Mouse (Mus musculus) olfactory bulb, adult 2 months (tissue): ENCODE results near the gene Tspyl4. TPM values are rescaled to one million over a fixed set of nuclear protein-coding genes. Genes with fewer than 3 reads are reported as not detected.
A peak's percentile ranks its signal among the peaks of the same experiment; 100 is the strongest.

Source experiments
- H3K27ac ChIP-seq: fragments of 200-500 bp; 2 replicates; pipeline ENCODE4 v1.5.1; 2012; ENCODE audit warnings: low read depth, low read length; ENCODE audit not compliant: insufficient read depth
- H3K4me1 ChIP-seq: fragments of 200-500 bp; 2 replicates; pipeline ENCODE4 v1.6.1; 2012; ENCODE audit warnings: low read length; ENCODE audit not compliant: control insufficient read depth, insufficient read depth
- H3K4me3 ChIP-seq: fragments of 200-500 bp; 2 replicates; pipeline ENCODE4 v1.5.1; 2012; ENCODE audit warnings: mild to moderate bottlenecking, low read depth, low read length, moderate library complexity; ENCODE audit not compliant: insufficient read depth
- CTCF ChIP-seq: fragments of 200-500 bp; IDR thresholded peaks from 2 replicates; pipeline ENCODE4 v1.5.1; 2012; ENCODE audit warnings: low read depth, mild to moderate bottlenecking, low read length, moderate library complexity; ENCODE audit not compliant: insufficient read depth
- POLR2A ChIP-seq: fragments of 200-500 bp; IDR thresholded peaks from 2 replicates; pipeline ENCODE4 v1.6.1; 2012; ENCODE audit warnings: mild to moderate bottlenecking, low read depth, low read length, moderate library complexity; ENCODE audit not compliant: insufficient read depth
- WGBS: fragments of 180-500 bp; shearing (Covaris S2); methylation state at CpG from one replicate; pipeline ENCODE4 v1.1.7; 2018; 5-methylcytosine and 5-hydroxymethylcytosine counted together
- polyA plus RNA-seq: library from polyadenylated mRNA; stranded (reverse); fragments of >200 nt; gene quantifications from 2 replicates; pipeline ENCODE4 v1.2.4, GENCODE M21; 2012; ENCODE audit warnings: low replicate concordance; ENCODE audit not compliant: missing spikeins, insufficient read depth, insufficient read length

Tspyl4 gene
- polyA plus RNA-seq, 1 experiment, result not detected

GRCm38 (mm10) chr10:34312536-34312935 lies 15.3 kb downstream of the Tspyl4 start:
- 64% methylated on average over 3 of the region's 3 CpGs for WGBS
- H3K27ac ChIP-seq, result no peak overlapping the region
- TF ChIP-seq CTCF, result no peak
- TF ChIP-seq POLR2A, result no peak
- no peak overlapping the region for H3K4me3 ChIP-seq
- peaks cover 4% of the 10 kb centered on the region; the same call in 1 of the 2 replicates for H3K4me1 ChIP-seq

- TF ChIP-seq POLR2A, result no peak
- TF ChIP-seq CTCF, result no peak
- Histone ChIP-seq H3K4me1 (peaks cover 4% of the 10 kb centered on the region; the same call in 1 of the 2 replicates), H3K4me3 (peak overlapping the region; percentile 31), H3K27ac (peak overlapping the region; percentile 38; the same call in 1 of the 2 replicates)
- 2% methylated on average over 3 of the region's 3 CpGs for WGBS
Measured at GRCm38 (mm10) chr10:34316571-34317216, 19.5 kb downstream of the Tspyl4 start.

- no peak overlapping the region for H3K4me3 ChIP-seq
- TF ChIP-seq CTCF, result no peak
- H3K27ac ChIP-seq, result peak overlapping the region; percentile 67
- 23% methylated on average over 2 of the region's 2 CpGs for WGBS
- peaks cover 4% of the 10 kb centered on the region; the same call in 1 of the 2 replicates for H3K4me1 ChIP-seq
Measured at GRCm38 (mm10) chr10:34317217-34317606, 20.0 kb downstream of the Tspyl4 start.

- H3K4me3 ChIP-seq, result no peak overlapping the region
- no peak overlapping the region for H3K27ac ChIP-seq
- peaks cover 4% of the 10 kb centered on the region; the same call in 1 of the 2 replicates for H3K4me1 ChIP-seq
- TF ChIP-seq CTCF (no peak), POLR2A (no peak)
- WGBS, result 88% methylated on average over 2 of the region's 2 CpGs
Measured at GRCm38 (mm10) chr10:34320809-34321208, 23.6 kb downstream of the Tspyl4 start.

DNA sequence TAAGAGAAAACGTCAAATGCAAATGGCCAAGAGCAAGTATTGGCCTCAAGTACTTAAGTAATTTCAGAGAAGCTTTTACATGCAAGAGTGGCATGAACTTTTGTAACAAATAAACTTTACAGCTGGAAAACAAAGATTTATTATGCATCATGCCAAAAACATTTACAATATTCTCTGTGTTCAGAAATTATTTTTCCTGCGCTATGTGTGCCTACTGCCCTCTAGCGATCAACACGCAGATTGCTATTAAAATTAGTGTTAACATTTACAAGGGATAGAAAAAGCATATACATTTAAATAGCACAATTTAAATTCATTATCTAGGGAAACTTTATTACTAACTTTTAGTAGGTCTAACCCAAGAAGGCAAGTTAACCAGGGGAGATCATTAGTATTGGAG lies 29.5 kb downstream of the Tspyl4 start:
- no peak overlapping the region for H3K27ac ChIP-seq
- H3K4me3 ChIP-seq, result no peak overlapping the region
- H3K4me1 ChIP-seq, result no peaks in the 10 kb centered on the region
- TF ChIP-seq CTCF (no peak), POLR2A (no peak)
- 14% methylated on average over 4 of the region's 4 CpGs for WGBS

- WGBS, result 65% methylated on average over 5 of the region's 5 CpGs
- TF ChIP-seq CTCF (no peak), POLR2A (no peak)
- Histone ChIP-seq H3K27ac (no peak overlapping the region), H3K4me3 (no peak overlapping the region), H3K4me1 (no peaks in the 10 kb centered on the region)
Measured at GRCm38 (mm10) chr10:34327144-34327543, 29.9 kb downstream of the Tspyl4 start.

- Histone ChIP-seq H3K4me3 (no peak overlapping the region), H3K4me1 (no peaks in the 10 kb centered on the region), H3K27ac (no peak overlapping the region)
- 0% methylated on average over 2 of the region's 2 CpGs for WGBS
- TF ChIP-seq CTCF (no peak), POLR2A (no peak)
Measured at GRCm38 (mm10) chr10:34328310-34328709, 31.1 kb downstream of the Tspyl4 start.

DNA sequence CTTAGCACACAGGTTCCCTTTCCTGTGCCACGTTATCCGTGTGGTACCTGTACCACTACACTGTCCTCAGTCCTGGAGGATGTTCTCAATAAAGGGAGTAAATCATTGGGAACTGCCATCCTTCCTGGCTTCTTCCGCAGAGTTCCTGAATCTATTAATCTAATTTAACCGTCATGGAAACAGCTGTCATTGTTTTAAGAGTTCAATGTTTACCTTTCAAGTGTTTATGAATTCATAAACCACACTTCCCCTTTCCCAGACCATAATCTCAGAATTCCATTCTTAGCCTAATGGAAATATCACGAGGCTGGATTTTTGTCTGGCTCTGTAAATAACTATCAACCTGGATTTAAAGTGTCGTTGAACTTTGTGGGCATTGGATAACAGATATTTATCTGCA lies 43.8 kb downstream of the Tspyl4 start:
- no peak overlapping the region for H3K27ac ChIP-seq
- 83% methylated on average over 6 of the region's 6 CpGs for WGBS

DNA sequence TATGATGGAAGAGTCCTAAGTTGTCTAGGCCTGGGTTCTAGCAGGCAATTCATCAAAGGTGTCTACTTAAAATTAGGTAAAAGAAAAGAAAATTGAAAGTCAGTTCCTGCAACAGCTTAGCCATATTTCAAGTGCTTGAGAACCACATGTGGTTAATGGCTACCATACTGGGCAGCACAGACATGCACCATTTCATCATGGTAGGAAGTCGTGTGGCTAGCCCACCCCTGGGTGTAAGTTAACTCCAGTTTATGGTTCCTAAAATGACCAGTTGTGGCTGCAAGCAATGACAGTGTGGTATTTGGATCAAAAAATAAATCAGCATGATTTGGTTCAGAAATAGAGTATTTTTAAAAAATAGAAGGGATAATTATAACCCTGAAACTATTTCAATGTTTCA lies 44.6 kb downstream of the Tspyl4 start:
- Histone ChIP-seq H3K4me3 (no peak overlapping the region), H3K4me1 (no peaks in the 10 kb centered on the region), H3K27ac (no peak overlapping the region)
- 82% methylated on average over 1 of the region's 1 CpGs for WGBS
- TF ChIP-seq POLR2A (no peak), CTCF (no peak)

More for the DNA sequence above, 43.8 kb downstream of the Tspyl4 start:
- TF ChIP-seq POLR2A (no peak), CTCF (no peak)
- no peak overlapping the region for H3K4me3 ChIP-seq
- H3K4me1 ChIP-seq, result no peaks in the 10 kb centered on the region

Other genes starting within 250 kb of the Tspyl4 start
- gene Calhm5, start 200.9 kb upstream of the Tspyl4 start, polyA plus RNA-seq, result not detected in 2 replicates
- not detected in 2 replicates for gene Calhm6, start 169.5 kb upstream of the Tspyl4 start, polyA plus RNA-seq
- gene Dse, start 89.7 kb upstream of the Tspyl4 start, polyA plus RNA-seq, result not detected in 2 replicates
- gene Tspyl1, start 15.3 kb upstream of the Tspyl4 start, polyA plus RNA-seq, result not detected in 2 replicates
- not detected in 2 replicates for gene Col10a1, start 92.5 kb downstream of the Tspyl4 start, polyA plus RNA-seq
- gene Nt5dc1, start 121.1 kb downstream of the Tspyl4 start, polyA plus RNA-seq, result not detected in 2 replicates
- gene Frk, start 186.0 kb downstream of the Tspyl4 start, polyA plus RNA-seq, result not detected in 2 replicates